Mouse (Mus musculus) cerebellum, adult 11 months (tissue): ENCODE measurements around the gene Ccdc7a.
"Not testable (repeated sequence)": the region's sequence is repeated elsewhere in the genome, so short reads cannot be mapped to it uniquely, and the experiment has no call there.

Experiments used
- DNase-seq: peaks from one replicate; pipeline ENCODE4 v3.0.0; 2022

Ccdc7a gene

DNA sequence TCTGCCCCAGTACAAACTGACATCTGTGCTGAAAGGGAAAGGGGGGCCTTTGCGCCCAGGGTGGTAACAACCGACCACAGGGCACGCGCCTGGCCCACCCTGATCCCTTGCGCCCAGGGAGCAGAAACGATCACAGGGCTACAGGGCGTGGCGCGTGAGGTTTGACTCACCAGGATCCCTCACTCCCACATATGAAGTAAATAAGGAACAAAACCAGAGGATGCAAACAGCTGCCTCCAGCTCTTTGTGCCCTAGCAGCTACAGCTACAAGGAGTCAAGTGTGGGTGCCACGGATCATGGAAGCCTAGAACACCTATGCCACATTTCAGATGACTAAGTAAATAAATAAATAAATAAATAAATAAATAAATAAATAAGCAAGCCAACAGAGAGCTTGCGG, at the start of gene Ccdc7a:
Ccdc7a (minus strand) TSS at position 101 of the 400 bp plus-strand sequence.
- DNase-seq: not testable (repeated sequence)

DNA sequence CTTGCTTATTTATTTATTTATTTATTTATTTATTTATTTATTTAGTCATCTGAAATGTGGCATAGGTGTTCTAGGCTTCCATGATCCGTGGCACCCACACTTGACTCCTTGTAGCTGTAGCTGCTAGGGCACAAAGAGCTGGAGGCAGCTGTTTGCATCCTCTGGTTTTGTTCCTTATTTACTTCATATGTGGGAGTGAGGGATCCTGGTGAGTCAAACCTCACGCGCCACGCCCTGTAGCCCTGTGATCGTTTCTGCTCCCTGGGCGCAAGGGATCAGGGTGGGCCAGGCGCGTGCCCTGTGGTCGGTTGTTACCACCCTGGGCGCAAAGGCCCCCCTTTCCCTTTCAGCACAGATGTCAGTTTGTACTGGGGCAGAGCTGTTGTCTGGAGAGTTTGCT, 1.5 kb upstream of the Ccdc7a start, which contains the start of gene Ccdc7b:
Ccdc7b (plus strand) TSS at position 301 of the 400 bp plus-strand sequence.
- not testable (repeated sequence) for DNase-seq

DNA sequence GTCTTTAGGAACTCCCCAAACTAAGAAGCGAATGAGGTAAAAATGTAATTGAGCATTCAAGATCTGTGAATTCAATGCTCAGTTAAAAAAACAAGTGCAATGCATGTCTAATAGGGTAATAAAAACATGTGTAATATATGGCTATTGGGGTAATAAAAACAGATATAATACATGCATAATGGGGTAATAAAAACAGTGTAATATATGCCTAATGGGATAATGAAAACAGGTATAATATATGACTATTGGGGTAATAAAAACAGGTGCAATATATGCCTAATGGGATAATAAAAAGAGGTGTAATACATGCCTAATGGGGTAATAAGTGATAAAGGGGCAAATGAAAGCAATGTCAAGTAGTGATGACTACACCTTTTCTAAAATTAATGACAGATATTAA, 73.9 kb downstream of the Ccdc7a start:
- DNase-seq: no peak

DNA sequence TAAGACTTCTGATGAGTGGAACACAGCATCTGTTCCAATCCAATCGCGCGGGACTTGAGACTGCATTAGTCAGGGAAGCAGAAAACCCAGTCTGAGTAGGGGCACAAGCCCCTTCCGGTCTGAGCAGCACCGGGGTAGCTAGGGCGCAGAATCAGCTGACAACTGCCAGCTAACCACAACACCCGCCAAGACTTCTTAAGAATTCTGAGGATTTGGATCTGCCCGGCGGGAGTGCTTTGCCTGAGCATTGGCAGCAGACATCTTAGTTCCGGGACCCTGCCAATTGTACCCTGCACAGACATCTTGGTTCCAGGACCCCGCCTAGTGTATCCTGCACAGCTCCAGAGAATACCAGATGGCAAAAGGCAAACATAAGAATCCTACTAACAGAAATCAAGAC, 116.4 kb downstream of the Ccdc7a start:
- not testable (repeated sequence) for DNase-seq

DNA sequence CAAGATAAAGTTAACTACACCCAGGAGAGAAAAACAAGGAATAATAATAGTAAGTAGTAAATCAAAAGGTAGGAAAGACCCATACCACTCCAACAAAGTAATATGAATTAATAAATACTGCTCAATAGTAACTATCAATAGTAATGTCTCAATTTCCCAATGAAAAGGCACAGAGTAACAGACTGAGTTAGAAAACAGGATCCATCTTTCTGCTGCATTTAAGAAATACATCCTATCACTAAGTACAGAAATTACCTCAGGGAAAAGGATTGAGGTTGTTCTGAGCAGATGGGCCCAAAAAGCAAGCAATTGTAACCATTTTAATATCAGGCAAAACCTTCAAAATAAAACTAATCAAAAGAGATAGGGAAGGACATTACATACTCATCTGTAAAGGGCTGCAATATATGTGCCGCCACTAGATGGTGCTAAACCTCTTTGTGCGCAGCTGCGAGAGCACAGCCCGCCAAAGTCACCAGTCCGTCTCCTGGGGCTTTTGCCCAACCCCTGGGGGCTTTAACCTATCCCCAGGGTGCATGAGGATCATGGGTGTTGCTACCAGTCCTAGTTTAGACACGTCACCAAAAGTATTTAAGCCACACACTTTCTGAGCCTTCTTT, 124.2 kb downstream of the Ccdc7a start:
- peak; percentile 11 for DNase-seq

DNA sequence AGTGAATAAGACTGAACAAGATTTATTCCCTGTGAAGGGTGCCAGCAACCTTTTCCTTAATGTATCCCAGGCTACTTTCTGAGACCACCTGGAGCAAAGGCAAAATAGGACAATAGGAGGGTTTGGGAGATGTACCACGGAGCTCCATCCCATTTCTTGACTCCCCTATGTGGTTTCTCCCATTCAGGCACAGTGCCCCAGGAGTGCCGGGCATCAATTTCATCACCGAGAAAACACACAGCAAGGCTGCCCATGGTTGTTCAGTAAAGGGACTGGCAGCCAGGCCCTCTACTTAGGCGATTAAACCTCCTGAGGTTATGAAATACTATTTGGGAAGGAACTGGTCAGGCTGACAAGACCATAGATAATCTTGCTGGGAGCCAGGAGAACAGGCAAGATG, 131.9 kb downstream of the Ccdc7a start:
- no peak for DNase-seq

DNA sequence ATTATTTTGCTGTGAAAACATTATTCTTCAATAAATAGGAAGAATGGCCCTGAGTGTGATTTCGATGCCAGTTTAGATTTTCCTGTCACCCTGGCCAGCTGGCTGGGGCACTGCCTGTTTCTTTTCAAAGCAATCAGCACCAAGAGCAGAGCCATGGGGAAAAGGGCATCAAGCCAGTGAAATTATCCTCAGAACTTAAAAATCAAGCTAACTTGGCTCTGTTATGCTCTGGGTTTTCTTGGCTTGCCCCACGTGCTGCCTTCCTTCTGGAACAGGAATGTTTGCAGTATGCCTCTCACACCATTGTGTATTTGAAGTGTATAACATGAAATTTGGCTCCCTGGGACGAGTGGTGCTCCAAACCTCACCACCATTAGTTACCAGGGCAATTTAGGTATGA, 182.6 kb downstream of the Ccdc7a start:
- DNase-seq: no peak

DNA sequence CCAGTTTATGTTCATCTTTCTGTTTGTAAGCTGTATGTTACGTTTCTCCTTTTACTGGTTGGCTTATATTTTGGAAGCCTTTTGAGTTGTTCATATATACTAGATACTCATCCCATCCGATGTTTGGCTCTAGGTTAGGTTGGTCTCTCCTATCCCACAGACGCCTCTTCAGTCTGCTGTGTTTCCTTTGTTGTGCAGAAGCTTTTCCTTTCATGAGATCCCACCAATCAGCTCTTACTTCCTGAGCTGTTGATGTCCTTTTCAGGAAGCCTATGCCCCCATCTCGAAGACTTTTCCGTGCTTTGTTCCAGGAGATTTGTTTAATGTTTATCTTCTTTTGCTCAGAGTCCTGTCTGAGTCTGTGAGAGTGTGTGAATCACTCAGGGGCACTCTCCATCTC, 221.6 kb downstream of the Ccdc7a start:
- DNase-seq: no peak

DNA sequence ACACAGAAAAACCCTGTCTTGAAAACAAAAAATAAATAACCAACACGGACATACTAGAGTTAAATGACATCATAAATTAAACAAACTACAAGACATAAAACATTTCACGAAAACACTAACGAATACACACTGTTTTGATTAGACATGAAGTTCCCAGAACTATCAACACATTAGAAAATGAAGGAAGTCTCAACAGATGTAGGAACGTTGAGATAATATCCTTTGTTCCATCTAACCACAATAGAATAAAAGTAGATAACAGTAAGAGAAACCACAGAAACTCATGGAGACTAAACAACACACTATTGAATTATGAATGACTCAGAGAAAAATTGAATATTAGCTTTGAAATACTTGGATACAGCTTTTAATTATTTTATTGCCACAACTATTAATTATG, 252.8 kb downstream of the Ccdc7a start:
- DNase-seq: no peak

DNA sequence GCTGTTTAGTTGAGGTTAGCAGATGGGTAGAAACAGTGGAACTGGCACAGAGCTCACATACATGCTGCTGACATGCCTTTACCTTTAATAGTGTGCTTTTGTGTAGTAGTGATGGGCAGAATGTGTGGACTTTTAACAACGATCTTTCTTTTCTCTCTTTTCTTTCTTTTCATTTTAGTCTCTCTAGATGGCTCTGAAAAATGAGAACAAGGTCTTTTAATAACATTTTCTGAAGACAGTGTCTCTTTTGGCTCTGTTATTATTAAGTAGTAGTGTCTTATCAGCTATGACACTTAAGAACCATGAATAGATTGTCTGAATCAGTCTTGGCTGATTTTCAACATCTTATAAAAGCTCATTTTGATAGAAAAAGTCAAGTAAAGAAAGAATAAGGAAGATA, 266.7 kb downstream of the Ccdc7a start, which contains the start of gene Gm3952:
Gm3952 (minus strand) TSS at position 101 of the 400 bp plus-strand sequence.
- DNase-seq: no peak

DNA sequence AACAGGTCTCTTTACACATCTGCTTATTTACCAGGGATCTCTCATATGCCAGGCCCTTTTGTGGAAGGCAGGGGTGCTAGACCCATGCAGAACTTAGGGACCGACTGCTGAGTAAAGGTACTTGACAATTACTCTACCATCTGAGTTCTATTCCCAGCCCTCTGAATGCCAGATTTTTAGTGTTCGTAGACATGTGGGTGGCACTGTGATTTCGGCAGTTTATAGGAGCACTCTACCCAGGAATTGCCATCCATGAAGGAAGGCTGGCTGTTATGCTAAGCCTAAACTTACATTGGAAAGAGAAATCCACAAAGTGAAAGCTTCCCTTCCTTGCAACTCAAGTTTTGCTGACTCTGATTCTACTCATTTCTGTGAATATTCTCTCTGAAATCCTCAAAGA, 329.6 kb downstream of the Ccdc7a start:
- DNase-seq: no peak

DNA sequence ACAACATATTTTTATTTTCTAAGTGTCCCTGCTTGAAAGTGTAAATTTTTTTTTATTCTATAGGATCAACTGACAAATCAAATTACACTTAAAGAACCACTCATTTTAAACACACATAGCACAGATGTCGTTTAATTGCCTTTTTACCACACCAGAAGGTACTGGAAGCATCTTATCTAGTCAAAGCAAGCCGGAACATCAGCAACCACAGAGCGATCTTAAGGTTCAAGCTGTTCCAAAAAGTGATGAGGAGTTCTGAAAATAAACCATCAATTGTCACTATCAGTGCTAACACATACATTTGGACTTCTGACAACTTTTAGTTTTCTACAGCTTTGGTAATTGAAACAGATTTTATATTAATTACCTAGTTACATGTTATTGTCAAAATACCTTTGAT, 331.2 kb downstream of the Ccdc7a start:
- no peak for DNase-seq

DNA sequence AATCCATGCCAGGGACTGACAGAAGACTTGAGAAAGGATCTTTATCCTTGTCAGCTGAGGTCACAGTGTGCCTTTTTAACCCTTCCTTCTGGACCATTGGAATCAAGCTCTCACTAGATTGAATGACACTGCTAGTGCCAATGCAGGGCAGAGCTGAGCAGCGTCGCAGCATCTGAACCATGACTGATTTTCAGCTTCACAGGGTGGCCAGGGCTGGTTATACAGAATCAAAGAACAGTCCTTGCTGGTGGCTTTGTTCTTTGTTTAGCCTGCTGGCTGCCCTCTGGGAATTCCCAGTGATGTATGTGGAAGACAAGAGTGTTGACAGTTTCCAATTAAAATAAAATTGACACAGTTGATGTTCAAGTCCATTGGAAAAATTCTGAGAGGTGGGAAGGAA, 333.1 kb downstream of the Ccdc7a start:
- DNase-seq: no peak

DNA sequence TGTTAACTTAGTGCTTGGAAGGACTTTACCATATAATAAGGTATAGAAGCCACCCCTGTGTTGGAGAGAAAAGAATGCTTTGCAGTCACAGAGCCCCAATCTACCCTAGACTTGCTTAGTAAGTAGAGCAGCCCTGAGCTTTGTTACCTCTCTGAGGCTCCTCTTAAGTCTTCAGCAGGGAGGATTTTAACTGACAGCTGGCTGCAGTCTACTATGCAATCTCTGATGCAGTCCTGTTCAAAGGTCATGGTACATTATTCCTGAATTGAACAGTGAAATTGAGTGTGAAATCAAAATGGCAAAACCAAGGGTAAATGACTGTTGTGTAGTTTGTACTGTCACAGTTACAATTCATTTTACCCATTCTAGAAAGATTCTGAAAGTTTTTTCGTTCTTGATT, 338.1 kb downstream of the Ccdc7a start:
- no peak for DNase-seq

DNA sequence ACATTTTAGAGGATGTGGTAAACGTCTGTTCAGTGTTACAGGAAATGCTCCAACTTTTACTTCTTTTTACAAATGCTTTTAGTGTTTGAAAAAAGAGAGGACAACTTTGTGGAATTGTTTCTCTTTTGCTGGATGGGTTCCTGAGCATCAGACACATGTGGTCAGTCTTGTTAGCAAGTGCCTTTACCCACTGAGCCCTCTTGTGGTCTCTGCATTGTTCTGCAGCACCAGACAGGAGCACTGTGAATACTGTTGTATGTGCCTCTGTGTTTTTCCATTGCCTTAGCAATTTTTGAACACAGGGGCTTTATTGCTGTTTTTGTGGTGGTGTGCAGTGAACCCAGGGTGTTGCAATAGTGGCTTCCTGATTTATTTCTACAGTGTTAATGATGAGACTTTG, 340.5 kb downstream of the Ccdc7a start:
- no peak for DNase-seq

DNA sequence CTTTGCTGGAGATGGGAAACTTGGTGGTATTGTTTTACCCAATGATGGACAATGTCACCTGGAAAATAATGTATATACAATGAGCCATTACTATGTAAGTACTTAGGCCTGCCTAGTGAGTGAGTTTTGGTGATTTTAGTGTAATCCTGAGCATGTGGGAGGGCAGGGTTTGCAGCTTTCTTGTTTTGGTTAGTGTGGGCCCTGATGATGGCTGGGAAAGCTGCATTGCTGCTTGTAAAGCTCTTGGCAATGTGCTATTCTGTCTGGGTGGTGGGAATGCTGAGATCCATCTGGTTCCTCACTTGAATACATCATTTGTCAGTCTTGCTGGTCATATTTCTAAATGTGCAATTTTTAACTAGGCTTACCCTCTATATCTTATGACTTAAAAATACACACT, 349.1 kb downstream of the Ccdc7a start:
- no peak for DNase-seq

DNA sequence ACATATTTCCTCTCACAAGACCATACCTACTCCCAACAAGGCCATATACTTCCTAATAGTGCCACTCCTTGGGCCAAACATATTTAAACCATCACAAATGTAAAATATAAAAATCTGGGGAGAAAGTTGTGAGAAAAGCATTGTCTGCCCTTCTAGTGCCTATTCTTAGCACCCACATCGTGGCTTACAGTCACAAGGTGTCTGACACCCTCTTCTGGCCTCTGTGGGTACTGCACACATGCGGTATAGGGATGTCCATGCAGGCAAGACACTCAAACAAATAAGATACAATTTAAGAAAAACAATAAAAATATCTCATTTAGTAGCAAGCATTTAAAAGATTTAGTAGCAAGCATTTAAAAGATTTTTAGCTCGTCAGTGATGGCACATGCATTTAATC, 356.1 kb downstream of the Ccdc7a start:
- DNase-seq: peak; percentile 45

DNA sequence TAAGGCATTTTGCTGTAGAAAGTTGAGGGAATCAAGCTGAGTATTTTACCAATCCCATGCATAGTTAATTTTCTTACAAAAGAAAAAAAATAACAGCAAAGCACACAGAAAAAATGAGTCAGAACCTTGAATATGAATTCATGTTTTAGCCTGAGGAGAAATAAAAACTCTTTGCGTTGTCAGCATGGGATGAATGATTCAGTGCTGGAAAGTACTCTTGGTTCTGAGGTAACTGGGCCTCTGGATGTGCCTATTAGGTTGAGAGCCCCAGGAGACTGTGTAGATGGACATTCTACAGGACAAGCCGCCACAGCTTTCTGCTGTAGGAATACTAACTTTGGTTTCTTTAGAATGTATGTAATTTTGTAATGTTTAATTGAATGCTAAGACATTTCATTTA, 360.5 kb downstream of the Ccdc7a start:
- DNase-seq: no peak

DNA sequence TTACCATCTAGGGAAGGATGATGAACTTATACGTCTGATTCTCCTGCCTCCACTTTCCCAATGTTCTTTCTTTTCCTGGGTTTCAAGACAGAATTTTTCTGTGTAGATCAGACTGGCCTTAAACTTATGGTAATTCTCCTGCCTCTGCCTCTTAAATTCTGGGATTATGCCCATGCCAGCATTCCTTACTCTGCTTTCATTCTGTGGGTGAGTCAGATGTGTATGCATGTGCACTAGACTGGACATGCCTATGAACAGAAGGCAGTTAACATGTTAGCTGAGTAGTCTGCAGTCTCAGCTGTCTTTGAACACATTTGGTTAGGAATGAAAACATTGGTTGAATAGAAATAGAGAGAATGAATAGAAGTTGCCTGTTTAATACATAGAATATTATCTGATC, 360.9 kb downstream of the Ccdc7a start:
- DNase-seq: no peak

DNA sequence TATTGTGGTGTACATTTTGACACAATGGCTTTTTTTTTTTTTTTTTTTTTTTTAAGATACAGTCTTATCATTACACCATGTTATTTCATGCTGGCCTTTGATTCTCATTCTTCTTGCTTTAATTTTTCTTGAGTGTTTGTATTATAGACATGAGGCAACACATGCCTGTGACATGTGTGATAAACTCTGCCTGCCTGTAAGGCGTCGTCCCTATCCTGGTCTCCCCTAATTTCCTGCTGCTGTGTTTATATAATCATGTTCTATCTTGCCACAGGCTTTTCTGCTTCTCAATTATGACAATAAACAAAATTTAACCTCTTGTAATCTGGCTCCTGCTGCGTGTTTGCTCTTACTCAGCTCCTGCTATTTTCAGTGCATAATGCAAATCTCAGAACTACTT, 367.4 kb downstream of the Ccdc7a start:
- DNase-seq: no peak

DNA sequence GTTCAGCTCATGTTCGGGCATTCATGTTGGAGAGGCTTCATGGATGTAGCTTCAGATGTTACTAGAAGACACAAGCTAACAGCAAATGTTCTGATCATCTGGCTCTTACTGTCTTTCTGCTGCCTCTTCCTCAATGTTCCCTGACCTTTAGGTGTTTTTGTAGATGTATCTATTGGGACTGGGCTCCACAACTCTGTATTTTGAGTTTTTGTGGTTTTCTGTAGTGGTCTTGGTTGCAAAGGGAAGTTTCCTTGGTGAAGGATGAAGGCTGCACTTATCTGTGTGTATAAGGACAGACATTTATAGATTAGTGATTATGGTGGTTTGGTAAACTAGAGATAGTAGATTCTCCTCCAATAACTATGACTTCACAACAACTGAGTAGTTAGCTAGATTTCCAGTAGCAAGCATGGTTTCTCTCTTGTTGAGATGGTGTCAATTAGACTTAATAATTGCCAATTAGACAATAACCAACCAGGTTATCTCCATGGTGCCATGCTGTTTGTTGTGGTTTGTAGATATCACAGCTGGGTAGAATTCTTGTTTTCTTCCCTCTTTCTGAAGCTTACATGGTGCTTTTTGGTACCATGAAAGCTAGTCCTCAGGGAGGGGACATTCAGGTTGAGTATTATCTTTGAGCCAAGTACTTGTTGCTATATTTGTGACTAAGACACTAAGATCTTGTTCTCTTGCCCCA, 368.5 kb downstream of the Ccdc7a start:
- DNase-seq: no peak

DNA sequence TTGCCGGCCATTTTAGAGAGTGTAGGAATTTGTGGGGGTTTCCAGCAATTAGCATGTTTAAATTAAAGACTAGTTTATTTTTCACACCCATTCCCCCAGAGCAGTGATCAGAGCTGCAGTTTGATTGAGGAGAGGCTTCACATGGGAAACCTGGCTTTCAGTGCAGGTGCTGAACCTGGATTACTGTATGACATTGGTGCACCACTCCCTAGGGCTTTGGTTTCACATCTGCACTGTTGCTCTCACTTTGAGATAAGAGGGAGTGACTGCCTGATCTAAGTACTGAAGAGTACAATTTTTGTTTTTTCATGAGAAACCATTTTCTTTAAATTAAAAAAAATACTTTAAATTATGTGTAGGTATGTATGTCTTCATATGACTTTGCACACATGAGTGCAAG, 375.3 kb downstream of the Ccdc7a start:
- DNase-seq: no peak

DNA sequence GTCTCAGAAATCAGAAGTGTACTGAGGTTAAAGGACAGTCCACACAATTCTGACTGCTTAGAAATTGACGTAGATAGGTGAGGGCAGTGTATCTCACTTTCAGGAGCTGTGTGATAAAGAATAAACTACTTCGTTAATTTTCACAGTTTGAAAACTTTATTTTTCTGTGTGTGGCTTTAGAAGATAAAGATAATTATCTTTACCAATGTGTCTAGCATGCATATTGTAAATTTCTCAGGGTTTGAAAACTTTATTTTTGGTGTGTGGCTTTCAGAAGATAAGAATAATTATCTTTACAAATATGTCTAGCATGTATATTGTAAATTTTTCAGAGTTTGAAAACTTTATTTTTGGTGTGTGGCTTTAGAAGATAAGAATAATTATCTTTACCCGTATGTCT, 376.6 kb downstream of the Ccdc7a start:
- DNase-seq: no peak

DNA sequence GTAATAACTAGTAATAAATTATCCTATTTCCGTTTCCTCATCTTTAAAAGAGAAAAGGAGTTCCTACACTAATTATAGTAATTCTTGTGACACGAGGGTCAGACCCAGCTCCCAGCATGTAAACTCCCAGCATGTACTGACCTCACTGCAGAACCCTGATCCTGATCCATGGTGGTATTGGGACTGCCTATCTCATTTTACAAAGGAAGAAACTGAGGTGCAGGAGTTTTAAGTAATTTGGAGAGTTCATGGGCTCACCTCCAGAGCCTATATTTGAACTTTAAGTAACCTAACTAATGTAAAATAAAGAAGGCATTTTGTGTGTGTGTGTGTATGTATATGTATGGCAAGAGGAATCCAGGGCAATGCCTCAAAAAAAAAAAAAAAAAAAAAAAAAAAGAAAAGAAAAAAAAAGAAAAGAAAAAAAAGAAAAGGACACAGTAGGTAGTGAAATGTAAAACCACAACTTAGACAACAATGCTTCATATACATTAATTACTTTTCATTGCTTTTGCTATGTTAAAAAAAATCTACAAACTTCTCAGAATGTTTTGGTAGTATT, 378.8 kb downstream of the Ccdc7a start:
- no peak for DNase-seq
